Mouse (Mus musculus): ENCODE data around the gene Ptrh2. TPM values are rescaled to one million over a fixed set of nuclear protein-coding genes. Genes with fewer than 3 reads are reported as not detected.
"Not testable (repeated sequence)": the region's sequence is repeated elsewhere in the genome, so short reads cannot be mapped to it uniquely, and the experiment has no call there.

Gene Ptrh2
- polyA plus RNA-seq, 1 experiment from 2014 or later: 41.1 TPM

- Histone ChIP-seq H3K27ac (ENCODE audit: low read depth, low read length) (no peak overlapping the region), H3K4me3 (ENCODE audit: low read length) (no peak overlapping the region)
Measured at GRCm38 (mm10) chr11:86734241-86734939, 50.6 kb downstream of the Ptrh2 start.

DNA sequence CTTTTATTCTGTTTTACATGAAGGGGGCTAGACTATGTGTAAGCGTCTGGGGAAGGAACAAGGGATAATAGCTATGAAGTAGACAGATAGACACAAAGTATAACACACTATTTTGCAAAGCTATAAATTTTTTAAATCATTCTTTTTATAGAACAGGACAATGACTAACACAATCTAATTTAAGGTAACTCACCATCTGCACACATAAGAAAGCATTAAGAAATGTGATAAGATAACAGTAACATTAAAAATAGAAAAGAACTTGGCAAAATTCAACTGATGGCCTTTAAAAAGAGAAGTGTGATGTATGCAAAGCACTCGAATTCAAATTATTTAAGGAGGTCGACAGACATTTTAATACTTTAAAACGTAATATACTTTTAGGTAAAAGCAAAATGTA, 51.2 kb downstream of the Ptrh2 start:
- Histone ChIP-seq H3K4me2 (replicated peaks; ENCODE audit: low read depth, low read length) (no peak overlapping the region), H3K9me3 (ENCODE audit: control insufficient read depth, low read length) (no peaks in the 10 kb centered on the region), H3K9ac (ENCODE audit: low read depth, low read length) (no peak overlapping the region), H3K27me3 (ENCODE audit: control insufficient read depth, insufficient read depth, low read length) (no peaks in the 10 kb centered on the region), H3K36me3 (ENCODE audit: control insufficient read depth, insufficient read depth, low read length) (peaks cover 38% of the 10 kb centered on the region), H3K27ac (ENCODE audit: low read depth, low read length) (no peak overlapping the region), H3K4me3 (ENCODE audit: low read length) (no peak overlapping the region), H3K4me1 (ENCODE audit: control insufficient read depth, insufficient read depth, low read length) (peaks cover 6% of the 10 kb centered on the region; the same call in 1 of the 2 replicates)
- WGBS: 91% methylated on average over 4 of the region's 4 CpGs
- no peak for ATAC-seq (ENCODE audit: low FRiP score, low TSS enrichment)

More at GRCm38 (mm10) chr11:86734241-86734939, 50.6 kb downstream of the Ptrh2 start:
- ATAC-seq (ENCODE audit: low FRiP score, low TSS enrichment): no peak
- no peak overlapping the region for H3K9ac ChIP-seq (ENCODE audit: low read depth, low read length)
- 88% methylated on average over 10 of the region's 10 CpGs for WGBS
- peaks cover 43% of the 10 kb centered on the region for H3K36me3 ChIP-seq (ENCODE audit: control insufficient read depth, insufficient read depth, low read length)
- no peaks in the 10 kb centered on the region for H3K9me3 ChIP-seq (ENCODE audit: control insufficient read depth, low read length)
- no peaks in the 10 kb centered on the region for H3K27me3 ChIP-seq (ENCODE audit: control insufficient read depth, insufficient read depth, low read length)
- peaks cover 6% of the 10 kb centered on the region; the same call in 1 of the 2 replicates for H3K4me1 ChIP-seq (ENCODE audit: control insufficient read depth, insufficient read depth, low read length)
- H3K4me2 ChIP-seq (replicated peaks; ENCODE audit: low read depth, low read length): no peak overlapping the region

DNA sequence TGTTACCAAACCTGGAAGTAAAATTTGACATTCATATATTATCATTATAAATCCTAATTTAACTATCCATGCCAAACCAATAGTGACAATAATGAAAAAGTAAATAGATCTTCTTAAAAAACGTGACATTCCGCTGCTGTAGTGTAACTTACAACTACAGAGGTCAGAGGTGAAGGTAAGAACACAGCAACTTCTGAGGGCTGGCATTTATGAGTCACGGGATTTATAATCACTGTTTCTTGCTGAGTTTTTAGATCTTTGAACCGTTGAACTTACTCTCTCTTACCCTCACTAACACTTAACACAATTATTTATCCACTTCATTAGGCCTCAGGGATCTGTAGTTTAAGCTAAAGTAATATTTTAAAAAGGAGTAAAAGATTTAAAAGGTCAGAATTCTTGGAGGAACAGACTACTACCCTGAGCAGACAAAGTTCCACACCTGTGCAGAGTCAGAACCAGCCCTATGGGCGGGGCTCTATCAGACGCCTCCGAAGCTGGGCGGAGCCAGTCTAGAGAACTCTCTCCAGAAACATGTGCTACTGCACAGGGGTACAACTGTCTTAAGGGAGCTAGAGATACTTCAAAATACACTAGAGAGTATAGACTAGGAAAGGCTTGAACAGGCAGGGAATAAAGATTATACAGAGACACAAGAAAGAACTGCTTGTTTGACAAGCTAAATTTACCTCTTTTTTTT, 53.7 kb downstream of the Ptrh2 start:
- H3K27ac ChIP-seq (ENCODE audit: low read depth, low read length): no peak overlapping the region
- H3K4me1 ChIP-seq (ENCODE audit: control insufficient read depth, insufficient read depth, low read length): peaks cover 6% of the 10 kb centered on the region; the same call in 1 of the 2 replicates
- 33% methylated on average over 8 of the region's 8 CpGs for WGBS
- no peaks in the 10 kb centered on the region for H3K9me3 ChIP-seq (ENCODE audit: control insufficient read depth, low read length)
- peaks cover 17% of the 10 kb centered on the region; the same call in 1 of the 2 replicates for H3K36me3 ChIP-seq (ENCODE audit: control insufficient read depth, insufficient read depth, low read length)
- no peak overlapping the region for H3K4me2 ChIP-seq (replicated peaks; ENCODE audit: low read depth, low read length)
- H3K9ac ChIP-seq (ENCODE audit: low read depth, low read length): no peak overlapping the region
- no peak overlapping the region for H3K4me3 ChIP-seq (ENCODE audit: low read length)
- H3K27me3 ChIP-seq (ENCODE audit: control insufficient read depth, insufficient read depth, low read length): no peaks in the 10 kb centered on the region
- peak; percentile 77 for ATAC-seq (ENCODE audit: low FRiP score, low TSS enrichment)

GRCm38 (mm10) chr11:86738308-86738707, 54.5 kb downstream of the Ptrh2 start:
- not testable (repeated sequence) for H3K4me1 ChIP-seq (ENCODE audit: control insufficient read depth, insufficient read depth, low read length); H3K4me3 ChIP-seq (ENCODE audit: low read length); H3K9me3 ChIP-seq (ENCODE audit: control insufficient read depth, low read length); H3K27ac ChIP-seq (ENCODE audit: low read depth, low read length); H3K9ac ChIP-seq (ENCODE audit: low read depth, low read length); H3K27me3 ChIP-seq (ENCODE audit: control insufficient read depth, insufficient read depth, low read length); H3K4me2 ChIP-seq (replicated peaks; ENCODE audit: low read depth, low read length); ATAC-seq (ENCODE audit: low FRiP score, low TSS enrichment)
- peaks cover 16% of the 10 kb centered on the region; the same call in 1 of the 2 replicates for H3K36me3 ChIP-seq (ENCODE audit: control insufficient read depth, insufficient read depth, low read length)
- 91% methylated on average over 1 of the region's 1 CpGs for WGBS

DNA sequence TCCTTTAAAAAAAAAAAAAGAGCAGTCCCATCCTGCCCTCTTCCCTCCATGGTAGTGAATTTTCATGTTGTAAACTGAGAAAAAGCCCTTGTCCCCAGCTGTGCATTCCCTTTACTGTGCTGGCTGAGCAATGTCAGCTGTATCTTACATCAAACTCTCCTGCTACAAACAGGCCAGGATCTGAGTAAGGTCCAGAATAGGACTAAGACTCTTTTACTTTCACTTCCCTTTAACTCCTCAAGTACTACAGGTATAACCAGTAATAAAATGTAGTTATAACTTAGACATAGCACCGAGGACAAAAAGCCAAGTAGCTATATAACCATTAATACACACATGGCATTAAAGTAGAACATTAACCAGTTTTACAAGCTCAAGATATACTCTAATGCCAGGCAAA, 55.2 kb downstream of the Ptrh2 start:
- H3K27ac ChIP-seq (ENCODE audit: low read depth, low read length): no peak overlapping the region
- peaks cover 12% of the 10 kb centered on the region; the same call in 1 of the 2 replicates for H3K36me3 ChIP-seq (ENCODE audit: control insufficient read depth, insufficient read depth, low read length)
- H3K9ac ChIP-seq (ENCODE audit: low read depth, low read length): no peak overlapping the region
- peaks cover 8% of the 10 kb centered on the region; the same call in 1 of the 2 replicates for H3K4me1 ChIP-seq (ENCODE audit: control insufficient read depth, insufficient read depth, low read length)
- no peak for ATAC-seq (ENCODE audit: low FRiP score, low TSS enrichment)
- no peak overlapping the region for H3K4me3 ChIP-seq (ENCODE audit: low read length)
- no peaks in the 10 kb centered on the region for H3K9me3 ChIP-seq (ENCODE audit: control insufficient read depth, low read length)
- no peaks in the 10 kb centered on the region for H3K27me3 ChIP-seq (ENCODE audit: control insufficient read depth, insufficient read depth, low read length)
- H3K4me2 ChIP-seq (replicated peaks; ENCODE audit: low read depth, low read length): no peak overlapping the region
- 76% methylated on average over 1 of the region's 1 CpGs for WGBS

DNA sequence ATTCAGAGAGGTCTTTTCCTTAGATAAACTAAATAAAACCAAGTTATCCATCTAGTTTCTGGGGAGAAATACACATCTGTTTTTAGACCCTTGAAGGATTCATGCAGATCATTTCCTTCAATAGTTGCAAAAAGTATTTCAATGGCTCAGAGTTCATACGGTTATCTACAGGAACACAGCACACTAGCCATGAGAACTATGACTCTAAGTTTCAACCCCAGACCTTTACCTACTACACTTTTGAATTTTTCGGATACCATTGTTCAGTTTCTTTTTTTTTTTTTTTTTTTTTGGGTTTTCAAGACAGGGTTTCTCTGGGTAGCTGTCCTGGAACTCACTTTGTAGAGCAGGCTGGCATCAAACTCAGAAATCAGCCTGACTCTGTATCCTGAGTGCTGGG, 55.7 kb downstream of the Ptrh2 start:
- Histone ChIP-seq H3K27me3 (ENCODE audit: control insufficient read depth, insufficient read depth, low read length) (no peaks in the 10 kb centered on the region), H3K4me3 (ENCODE audit: low read length) (no peak overlapping the region), H3K4me2 (replicated peaks; ENCODE audit: low read depth, low read length) (no peak overlapping the region), H3K27ac (ENCODE audit: low read depth, low read length) (no peak overlapping the region), H3K36me3 (ENCODE audit: control insufficient read depth, insufficient read depth, low read length) (peaks cover 10% of the 10 kb centered on the region; the same call in 1 of the 2 replicates), H3K9me3 (ENCODE audit: control insufficient read depth, low read length) (no peaks in the 10 kb centered on the region), H3K9ac (ENCODE audit: low read depth, low read length) (no peak overlapping the region), H3K4me1 (ENCODE audit: control insufficient read depth, insufficient read depth, low read length) (peaks cover 8% of the 10 kb centered on the region; the same call in 1 of the 2 replicates)
- no peak for ATAC-seq (ENCODE audit: low FRiP score, low TSS enrichment)
- WGBS: 84% methylated on average over 2 of the region's 2 CpGs

GRCm38 (mm10) chr11:86741505-86741904, 57.7 kb downstream of the Ptrh2 start:
- peaks cover 8% of the 10 kb centered on the region for H3K4me1 ChIP-seq (ENCODE audit: control insufficient read depth, insufficient read depth, low read length)
- no peaks in the 10 kb centered on the region for H3K27me3 ChIP-seq (ENCODE audit: control insufficient read depth, insufficient read depth, low read length)
- H3K36me3 ChIP-seq (ENCODE audit: control insufficient read depth, insufficient read depth, low read length): peaks cover under 1% of the 10 kb centered on the region; the same call in 1 of the 2 replicates
- H3K4me3 ChIP-seq (ENCODE audit: low read length): no peak overlapping the region
- ATAC-seq (ENCODE audit: low FRiP score, low TSS enrichment): no peak
- no peaks in the 10 kb centered on the region for H3K9me3 ChIP-seq (ENCODE audit: control insufficient read depth, low read length)
- no peak overlapping the region for H3K9ac ChIP-seq (ENCODE audit: low read depth, low read length)
- WGBS: 95% methylated on average over 5 of the region's 5 CpGs
- H3K27ac ChIP-seq (ENCODE audit: low read depth, low read length): no peak overlapping the region
- no peak overlapping the region for H3K4me2 ChIP-seq (replicated peaks; ENCODE audit: low read depth, low read length)
